Mouse (Mus musculus) macrophage (primary cell): Measurements from ENCODE around the gene Cep131. TPM values are rescaled to one million over a fixed set of nuclear protein-coding genes. Genes with fewer than 3 reads are reported as not detected.

Experiments
- H3K27ac ChIP-seq: fragments of 350-480 bp; formaldehyde crosslinking; 2 replicates; pipeline ENCODE4 v1.9.0; 2021
- H3K36me3 ChIP-seq: fragments of 350-480 bp; formaldehyde crosslinking; 2 replicates; pipeline ENCODE4 v1.9.0; 2021; ENCODE audit errors: inconsistent target
- H3K4me3 ChIP-seq: fragments of 350-480 bp; formaldehyde crosslinking; 2 replicates; pipeline ENCODE4 v1.9.0; 2021; ENCODE audit errors: inconsistent target
- H3K79me2 ChIP-seq: fragments of 350-480 bp; formaldehyde crosslinking; 2 replicates; pipeline ENCODE4 v1.9.0; 2021; ENCODE audit errors: inconsistent target
- WGBS: methylation state at CpG from one replicate; pipeline ENCODE4 v1.1.7; 2026; ENCODE audit warnings: inconsistent platforms; ENCODE audit not compliant: missing documents; 5-methylcytosine and 5-hydroxymethylcytosine counted together
- polyA plus RNA-seq: library from polyadenylated mRNA; stranded (reverse); fragments of 250-400 nt; gene quantifications from 3 replicates; pipeline ENCODE4 v1.2.4, GENCODE M21; 2018; ENCODE audit warnings: inconsistent platforms

The Cep131 gene
- polyA plus RNA-seq, 1 experiment from 2014 or later = 5.7 TPM

DNA sequence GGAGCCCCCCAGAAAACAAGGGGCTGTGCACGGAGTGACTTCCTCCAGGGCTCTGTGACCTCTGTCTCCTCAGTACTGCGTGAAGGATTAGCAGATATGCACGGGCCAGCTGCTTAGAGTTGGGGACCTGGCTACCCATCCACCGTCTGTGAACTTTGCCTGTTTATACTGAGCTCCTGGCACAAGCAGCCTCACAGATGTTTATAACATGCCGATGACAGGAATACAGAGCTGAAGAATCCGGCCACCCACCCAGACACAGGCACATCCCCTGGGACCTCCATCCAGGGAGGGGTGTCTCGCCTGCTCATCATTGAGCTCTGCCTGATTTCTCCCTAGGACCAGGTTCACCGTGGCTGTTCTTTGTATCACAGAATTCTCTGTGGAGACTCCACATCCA, 54.6 kb downstream of the Cep131 start:
- no peak overlapping the region for H3K27ac ChIP-seq
- H3K79me2 ChIP-seq = peaks cover 36% of the 10 kb centered on the region; the same call in 1 of the 2 replicates
- 90% methylated on average over 8 of the region's 8 CpGs for WGBS

DNA sequence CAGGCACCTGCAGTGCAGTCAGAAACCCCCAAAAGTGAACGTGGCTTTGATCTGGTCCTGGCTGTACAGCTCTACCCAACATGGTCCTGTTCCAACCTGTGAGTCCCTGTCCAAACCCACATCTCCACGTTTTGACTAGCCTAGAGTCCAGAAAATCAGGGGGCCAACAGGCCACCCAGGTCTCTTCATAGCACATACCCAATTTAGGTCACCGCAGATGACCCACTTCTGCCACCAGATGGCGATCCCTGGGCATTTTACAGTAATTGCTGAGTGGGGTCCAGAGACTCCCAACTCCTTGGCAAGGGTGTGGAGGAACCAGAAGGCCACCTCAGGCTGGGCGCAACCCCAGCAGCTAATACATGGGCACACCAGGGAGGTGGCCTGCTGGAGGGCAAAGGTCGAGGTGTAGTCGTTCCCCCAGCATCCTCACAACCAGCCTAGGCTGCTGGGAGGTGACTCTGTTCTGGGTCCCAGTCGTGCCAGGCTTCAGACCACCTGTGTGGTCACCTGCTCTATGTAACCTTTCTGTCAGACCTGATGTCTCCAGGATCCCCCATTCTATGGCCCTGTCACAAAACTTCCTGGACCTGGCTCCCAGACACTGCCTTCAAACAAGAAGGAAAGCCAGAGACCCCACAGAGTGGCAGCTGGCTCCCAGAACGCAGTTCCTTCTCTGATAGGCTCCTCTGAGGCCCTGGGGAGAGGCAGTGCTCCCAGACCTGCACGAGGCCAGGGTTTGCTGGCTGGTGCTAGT, 56.3 kb downstream of the Cep131 start:
- Histone ChIP-seq H3K36me3 (no peaks in the 10 kb centered on the region), H3K79me2 (peaks cover 19% of the 10 kb centered on the region; the same call in 1 of the 2 replicates), H3K4me3 (no peak overlapping the region), H3K27ac (no peak overlapping the region)
- 52% methylated on average over 10 of the region's 10 CpGs for WGBS

More for the DNA sequence above, 54.6 kb downstream of the Cep131 start:
- Histone ChIP-seq H3K36me3 (no peaks in the 10 kb centered on the region), H3K4me3 (no peak overlapping the region)

DNA sequence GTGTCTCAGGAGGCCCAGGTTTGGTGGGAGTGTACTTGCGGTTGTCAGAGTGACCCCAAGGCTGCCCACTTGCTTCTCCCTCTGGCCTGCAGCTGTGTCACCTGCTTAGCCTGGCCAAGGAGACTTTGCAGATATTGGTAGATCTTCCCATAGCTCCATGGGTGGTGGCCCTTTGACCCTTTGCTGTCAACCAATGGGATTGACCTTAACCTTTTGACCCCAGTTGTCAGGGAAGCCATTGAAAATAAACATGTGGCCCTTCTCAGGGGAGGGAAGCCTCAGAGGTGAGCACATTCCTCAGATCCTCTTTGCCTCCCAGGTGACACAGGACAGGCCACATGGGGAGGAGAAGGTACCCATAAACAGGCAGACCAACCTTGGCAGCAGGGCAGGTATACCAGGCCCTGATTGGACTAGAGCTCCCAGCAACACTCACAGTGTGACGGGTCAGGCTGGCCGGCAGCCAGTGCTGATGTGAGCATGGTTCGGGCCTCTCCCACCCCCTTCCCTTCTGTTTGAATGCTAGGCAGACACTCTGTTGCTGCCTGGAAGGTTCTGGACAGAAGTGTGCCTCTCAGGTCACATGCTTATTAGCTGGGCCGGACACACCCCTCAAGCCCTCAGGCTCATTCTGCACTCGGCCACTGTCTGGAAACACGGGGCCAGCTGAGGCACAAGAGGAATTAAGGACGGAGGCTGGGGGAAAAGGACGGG, 57.0 kb downstream of the Cep131 start:
- Histone ChIP-seq H3K27ac (no peak overlapping the region), H3K4me3 (no peak overlapping the region), H3K79me2 (peaks cover 16% of the 10 kb centered on the region; the same call in 1 of the 2 replicates), H3K36me3 (no peaks in the 10 kb centered on the region)
- WGBS = 81% methylated on average over 9 of the region's 9 CpGs

DNA sequence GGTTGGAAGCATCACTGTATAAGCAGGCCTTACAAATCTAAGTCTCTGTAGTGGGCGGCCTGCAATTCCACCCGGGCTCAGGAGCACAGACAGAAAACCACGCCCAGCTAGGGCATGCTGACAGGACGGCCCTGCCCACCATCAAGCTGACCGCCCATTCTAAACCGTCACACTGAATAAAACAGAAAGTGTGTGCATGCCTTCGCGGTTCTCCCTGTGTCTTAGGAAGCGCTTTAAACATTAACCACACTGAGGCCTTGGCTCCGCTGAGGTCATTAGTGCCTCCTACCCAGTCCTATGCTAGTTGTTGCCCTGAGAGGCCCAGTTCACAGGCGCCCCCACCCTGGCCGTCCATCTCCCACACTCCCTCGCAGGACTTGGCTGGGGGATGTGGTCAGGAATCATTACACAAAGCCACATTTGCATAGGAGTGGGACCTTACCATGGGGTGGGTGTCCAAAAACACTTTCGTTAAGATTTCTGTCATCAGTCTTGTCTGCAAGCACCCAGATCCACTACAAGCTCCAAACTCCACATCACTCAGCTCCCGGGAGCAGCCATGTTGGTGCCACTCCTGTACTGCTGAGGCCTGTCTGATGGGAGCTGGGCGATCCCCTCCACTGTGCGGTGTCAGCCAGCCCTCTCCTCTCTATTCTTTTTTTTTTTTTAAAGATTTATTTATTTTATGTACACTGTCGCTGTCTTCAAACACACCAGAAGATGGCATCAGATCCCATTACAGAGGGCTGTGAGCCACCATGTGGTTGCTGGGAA, 58.1 kb downstream of the Cep131 start:
- Histone ChIP-seq H3K79me2 (peaks cover 13% of the 10 kb centered on the region; the same call in 1 of the 2 replicates), H3K36me3 (no peaks in the 10 kb centered on the region), H3K27ac (no peak overlapping the region), H3K4me3 (no peak overlapping the region)
- 80% methylated on average over 18 of the region's 18 CpGs for WGBS

DNA sequence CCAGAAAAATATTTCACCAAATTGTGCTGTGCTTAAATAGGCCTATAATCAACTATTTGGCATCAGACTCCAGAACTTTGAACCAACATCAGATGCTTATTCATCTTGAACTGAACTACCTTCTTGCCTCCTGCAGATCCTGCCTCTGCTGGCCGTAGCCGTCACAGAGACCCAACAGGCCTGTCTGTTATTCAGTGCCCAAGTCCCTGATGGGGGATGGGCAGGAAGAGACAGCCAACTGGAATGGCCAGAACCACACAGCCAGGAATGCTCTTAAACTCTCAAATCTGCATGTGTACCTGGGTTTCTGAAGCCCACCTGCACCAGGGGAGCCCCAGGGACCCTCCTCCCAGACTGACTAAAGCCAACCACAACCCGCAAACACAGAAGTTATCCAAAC, 59.7 kb downstream of the Cep131 start:
- H3K36me3 ChIP-seq = no peaks in the 10 kb centered on the region
- 100% methylated on average over 3 of the region's 3 CpGs for whole genome bisulfite sequencing
- no peaks in the 10 kb centered on the region; the same call in 1 of the 2 replicates for H3K79me2 ChIP-seq
- no peak overlapping the region for H3K27ac ChIP-seq
- no peak overlapping the region for H3K4me3 ChIP-seq

DNA sequence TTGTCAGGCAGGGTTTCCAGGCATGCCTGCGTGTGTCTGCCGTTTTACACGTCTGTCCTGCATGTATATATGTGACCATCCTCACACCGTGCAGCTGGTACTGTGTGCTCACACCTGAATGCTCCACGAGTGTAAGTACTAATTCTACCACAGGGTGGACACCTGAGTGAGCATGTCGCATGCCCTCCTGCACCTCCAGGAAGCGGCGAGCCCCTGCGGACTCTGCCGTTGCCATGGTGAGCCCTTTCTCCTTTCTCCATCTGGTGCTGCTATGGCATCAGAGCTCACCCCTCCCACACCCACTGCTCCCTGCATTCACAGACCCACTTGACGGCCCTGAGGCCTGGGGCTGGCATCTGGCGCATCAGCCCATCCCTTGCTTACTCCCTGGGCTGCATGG, 63.8 kb downstream of the Cep131 start:
- no peaks in the 10 kb centered on the region for H3K79me2 ChIP-seq
- no peak overlapping the region for H3K4me3 ChIP-seq
- H3K36me3 ChIP-seq = peaks cover 20% of the 10 kb centered on the region; the same call in 1 of the 2 replicates
- H3K27ac ChIP-seq = no peak overlapping the region
- WGBS = 81% methylated on average over 12 of the region's 12 CpGs

DNA sequence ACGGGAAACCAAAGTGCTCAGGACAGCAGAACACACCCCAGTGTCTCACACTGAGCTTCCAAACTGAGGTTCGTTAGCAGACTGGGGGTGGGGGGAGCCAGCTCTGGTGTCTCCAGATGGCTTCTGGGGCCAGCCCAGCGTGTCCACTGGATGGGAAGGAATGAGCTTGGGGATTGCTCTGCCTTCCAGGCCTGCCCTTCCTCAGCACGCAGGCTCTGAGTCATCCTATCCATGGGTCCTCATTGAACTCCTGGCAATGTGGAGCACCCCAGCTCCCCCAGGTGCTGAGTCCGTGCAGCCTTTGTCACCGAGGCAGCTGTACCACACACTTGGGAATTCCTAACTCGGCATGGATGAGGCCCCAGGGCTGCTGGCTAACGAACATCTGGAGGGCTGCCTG, 64.4 kb downstream of the Cep131 start:
- 99% methylated on average over 8 of the region's 8 CpGs for WGBS

DNA sequence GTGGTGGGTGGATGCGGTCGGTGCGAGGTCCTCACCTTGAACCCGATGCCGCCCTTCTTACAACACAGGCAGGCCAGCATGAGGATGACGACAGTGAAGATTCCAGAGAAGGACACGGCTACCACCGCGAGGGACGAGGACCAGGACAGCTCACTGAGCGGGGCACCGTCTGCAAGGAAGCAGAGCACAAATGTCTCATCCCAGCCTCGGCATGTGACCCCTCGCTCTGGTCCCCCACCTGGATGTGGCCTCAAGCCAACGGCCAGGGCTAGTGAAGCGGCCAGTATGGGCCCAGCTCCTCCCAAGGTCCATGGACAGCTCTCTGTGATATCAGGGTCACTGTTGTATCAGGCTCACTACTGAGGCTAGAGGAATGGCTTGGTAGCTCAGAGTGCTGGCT, 65.3 kb downstream of the Cep131 start:
- Histone ChIP-seq H3K4me3 (no peak overlapping the region), H3K27ac (no peak overlapping the region), H3K79me2 (no peaks in the 10 kb centered on the region), H3K36me3 (peaks cover 33% of the 10 kb centered on the region; the same call in 1 of the 2 replicates)
- WGBS = 97% methylated on average over 16 of the region's 16 CpGs

More for the DNA sequence above, 64.4 kb downstream of the Cep131 start:
- no peaks in the 10 kb centered on the region for H3K79me2 ChIP-seq
- no peak overlapping the region for H3K4me3 ChIP-seq
- peaks cover 24% of the 10 kb centered on the region; the same call in 1 of the 2 replicates for H3K36me3 ChIP-seq
- no peak overlapping the region for H3K27ac ChIP-seq

DNA sequence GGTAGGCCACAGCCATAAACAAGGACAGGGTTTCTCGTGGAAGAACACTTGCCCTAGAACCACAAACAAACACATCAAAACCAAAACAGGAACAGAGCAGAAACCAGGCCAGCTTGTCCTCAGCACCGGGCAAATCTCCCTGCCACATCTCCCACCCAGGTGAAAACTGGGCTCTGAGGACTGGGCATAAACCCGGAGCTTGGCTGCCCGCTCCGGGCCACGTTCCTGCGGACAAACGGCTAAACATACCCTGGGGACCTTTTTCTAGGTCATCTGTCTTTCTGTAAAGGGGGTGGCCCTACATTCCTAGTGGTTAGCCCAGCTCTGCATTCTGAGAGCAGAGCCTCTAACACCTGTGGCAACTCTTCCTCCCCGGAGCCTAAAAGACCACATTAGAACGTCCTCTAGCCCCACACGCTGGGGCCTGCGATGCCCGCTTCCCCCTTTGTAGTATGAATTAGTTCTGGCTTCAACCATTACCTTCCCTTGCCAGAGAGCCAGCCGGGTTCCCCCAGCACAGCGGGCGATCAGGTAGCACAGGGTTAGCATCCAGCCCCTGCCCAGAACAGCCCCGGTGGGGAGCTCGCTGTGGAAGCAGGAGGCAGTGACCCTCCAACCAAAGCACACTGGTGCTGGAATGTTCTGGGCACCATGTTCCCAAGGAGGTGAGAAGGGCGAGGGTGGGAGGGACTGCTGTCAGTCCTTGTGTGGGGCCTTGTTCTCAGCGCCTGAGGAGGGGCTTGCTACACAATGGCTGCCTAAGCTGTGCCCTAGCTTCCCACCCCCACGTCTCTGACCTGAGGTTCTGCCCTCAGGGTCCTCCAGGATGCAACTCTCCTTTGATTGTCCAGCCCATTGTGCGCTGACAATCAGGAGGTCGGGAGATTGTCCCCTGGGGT, 66.8 kb downstream of the Cep131 start:
- Histone ChIP-seq H3K27ac (no peak overlapping the region), H3K79me2 (no peaks in the 10 kb centered on the region), H3K36me3 (peaks cover 46% of the 10 kb centered on the region; the same call in 1 of the 2 replicates), H3K4me3 (no peak overlapping the region)
- WGBS = 72% methylated on average over 22 of the region's 23 CpGs

DNA sequence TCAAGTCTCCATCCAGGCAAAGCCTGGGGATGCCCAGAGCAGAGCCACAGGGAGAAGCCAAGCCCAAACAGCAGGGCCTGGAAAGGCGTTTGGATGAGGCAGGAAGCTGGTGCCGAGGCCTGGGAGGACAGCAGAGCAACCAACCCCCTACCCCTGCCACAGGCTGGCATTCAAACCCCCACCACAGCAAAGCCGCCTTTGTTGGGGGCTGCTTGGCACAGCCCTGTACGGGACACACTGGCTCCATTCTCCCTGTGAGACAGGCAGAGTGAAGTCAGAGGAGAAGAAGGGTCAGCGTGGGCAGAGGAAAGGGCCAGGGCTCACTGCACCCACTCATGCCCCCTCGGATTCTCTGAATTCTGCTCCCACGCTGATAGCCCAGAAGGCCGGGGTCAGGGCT, 69.6 kb downstream of the Cep131 start:
- H3K4me3 ChIP-seq = no peak overlapping the region
- H3K36me3 ChIP-seq = peaks cover 53% of the 10 kb centered on the region; the same call in 1 of the 2 replicates
- no peaks in the 10 kb centered on the region for H3K79me2 ChIP-seq
- WGBS = 89% methylated on average over 7 of the region's 8 CpGs
- H3K27ac ChIP-seq = no peak overlapping the region

DNA sequence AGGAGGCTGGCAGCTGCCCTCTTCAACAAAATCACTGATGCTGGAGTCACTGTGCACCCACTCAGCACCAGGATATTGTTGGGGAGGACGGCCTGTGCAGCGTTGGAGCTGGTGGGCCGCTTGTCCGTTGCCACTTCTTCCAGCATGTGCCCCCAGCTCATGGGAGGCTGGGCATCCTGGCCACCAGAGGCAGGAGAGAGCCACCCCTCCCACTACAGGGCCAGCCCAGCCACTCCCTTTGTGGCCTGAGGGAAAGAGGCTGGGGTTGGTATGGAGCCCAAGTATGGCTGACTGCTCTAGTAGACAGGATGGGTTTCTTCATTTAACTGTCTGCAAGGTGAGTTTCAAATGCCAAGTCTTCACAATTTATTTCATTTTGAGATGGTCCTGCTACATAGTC, 71.9 kb downstream of the Cep131 start:
- Histone ChIP-seq H3K36me3 (peaks cover 47% of the 10 kb centered on the region; the same call in 1 of the 2 replicates), H3K79me2 (no peaks in the 10 kb centered on the region), H3K4me3 (no peak overlapping the region), H3K27ac (no peak overlapping the region)
- WGBS = 95% methylated on average over 4 of the region's 4 CpGs
